Mouse (Mus musculus) skeletal muscle tissue, adult 2 months (tissue): ENCODE data around the gene Vmn1r113.
"Not testable (repeated sequence)": the region's sequence is repeated elsewhere in the genome, so short reads cannot be mapped to it uniquely, and the experiment has no call there.

Source experiments
- DNase-seq: peaks from one replicate; pipeline ENCODE4 v3.0.0-alpha.2; 2012; ENCODE audit warnings: low read depth, low spot score

The Vmn1r113 gene

DNA sequence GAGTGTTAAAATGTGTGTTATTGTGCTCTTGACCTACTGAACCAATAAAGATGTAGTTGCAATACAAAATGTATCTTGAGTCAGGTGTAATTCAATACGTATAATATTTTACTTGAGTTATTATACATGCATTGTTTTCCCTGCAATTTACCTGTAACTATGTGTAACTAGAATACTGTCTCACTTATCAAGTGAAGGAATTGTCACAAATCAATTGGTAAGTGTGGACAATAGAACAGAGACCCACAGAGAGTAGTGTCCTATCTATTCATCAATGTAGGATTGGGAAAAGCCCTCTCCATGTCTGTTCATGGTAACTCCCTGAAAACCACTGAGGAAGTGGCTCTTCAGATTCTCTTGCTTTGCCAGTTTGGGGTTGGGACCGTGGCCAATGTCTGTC, at the start of gene Vmn1r113:
Vmn1r113 (plus strand) TSS at position 301 of the 400 bp plus-strand sequence.
- DNase-seq = not testable (repeated sequence)

DNA sequence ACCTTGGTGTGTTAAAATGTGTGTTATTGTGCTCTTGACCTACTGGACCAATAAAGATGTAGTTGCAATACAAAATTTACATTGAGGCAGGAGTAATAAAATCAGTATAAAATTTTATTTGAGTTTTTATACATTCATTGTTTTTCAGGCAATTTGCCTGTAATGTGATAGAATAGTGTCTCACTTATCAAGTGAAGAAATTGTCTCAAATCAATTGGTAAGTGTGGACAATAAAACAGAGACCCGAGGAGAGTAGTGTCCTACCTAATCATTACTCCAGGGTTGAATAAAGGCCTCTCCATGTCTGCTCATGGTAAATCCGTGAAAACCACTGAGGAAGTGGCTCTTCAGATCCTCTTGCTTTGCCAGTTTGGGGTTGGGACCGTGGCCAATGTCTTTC, 16.2 kb upstream of the Vmn1r113 start, which contains the start of gene Vmn1r112:
Vmn1r112 (plus strand) TSS at position 301 of the 400 bp plus-strand sequence.
- DNase-seq = not testable (repeated sequence)

DNA sequence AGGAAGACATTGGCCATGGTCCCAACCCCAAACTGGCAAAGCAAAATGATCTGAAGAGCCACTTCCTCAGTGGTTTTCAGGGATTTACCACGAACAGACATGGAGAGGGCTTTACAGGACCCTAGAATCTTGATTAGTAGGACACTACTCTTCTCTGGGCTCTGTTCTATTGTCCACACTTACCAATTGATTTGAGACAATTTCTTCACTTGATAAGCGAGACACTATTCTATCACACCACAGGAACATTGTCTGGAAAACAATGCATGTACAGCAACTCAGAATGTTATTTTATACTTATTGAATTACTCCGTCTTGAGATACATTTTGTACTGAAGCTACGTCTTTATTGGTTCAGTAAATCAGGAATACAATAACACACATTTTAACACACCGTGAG, 25.0 kb downstream of the Vmn1r113 start, which contains the start of gene Vmn1r114:
Vmn1r114 (minus strand) TSS at position 101 of the 400 bp plus-strand sequence.
- not testable (repeated sequence) for DNase-seq
